Mouse (Mus musculus) frontal cortex, postnatal 25 days (tissue): ENCODE results near the gene Dhtkd1.
A peak's percentile ranks its signal among the peaks of the same experiment; 100 is the strongest.
"Not testable (repeated sequence)": the region's sequence is repeated elsewhere in the genome, so short reads cannot be mapped to it uniquely, and the experiment has no call there.

ENCODE experiments used
- DNase-seq, 2 experiments: peaks; one replicate each; pipeline ENCODE4 v3.0.0; 2022; ENCODE audit warnings: low spot score in 2 of 2

Gene Dhtkd1

GRCm38 (mm10) chr2:5942416-5943032, at the start of gene Dhtkd1:
Dhtkd1 (minus strand) TSS chr2:5942792.
- peak; percentile 55 to 62 for DNase-seq

- DNase-seq, result no peak
These were observed 34.9 kb upstream of the Dhtkd1 start for GRCm38 (mm10) chr2:5977532-5977931.

DNA sequence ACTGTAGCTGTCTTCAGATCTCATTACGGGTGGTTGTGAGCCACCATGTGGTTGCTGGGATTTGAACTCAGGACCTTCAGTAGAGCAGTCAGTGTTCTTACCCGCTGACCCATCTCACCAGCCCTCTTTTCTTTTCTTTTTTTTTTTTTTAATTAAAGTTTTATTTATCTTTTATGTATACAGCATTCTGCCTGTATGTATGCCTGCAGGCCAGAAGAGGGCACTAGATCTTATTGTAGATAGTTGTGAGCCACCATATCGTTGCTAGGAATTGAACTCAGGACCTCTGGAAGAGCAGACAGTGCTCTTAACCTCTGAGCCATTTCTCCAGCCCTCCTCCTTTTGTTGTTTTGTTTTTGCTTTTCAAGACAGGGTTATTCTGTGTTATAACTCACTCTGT, 28.0 kb upstream of the Dhtkd1 start:
- DNase-seq, result not testable (repeated sequence)

DNA sequence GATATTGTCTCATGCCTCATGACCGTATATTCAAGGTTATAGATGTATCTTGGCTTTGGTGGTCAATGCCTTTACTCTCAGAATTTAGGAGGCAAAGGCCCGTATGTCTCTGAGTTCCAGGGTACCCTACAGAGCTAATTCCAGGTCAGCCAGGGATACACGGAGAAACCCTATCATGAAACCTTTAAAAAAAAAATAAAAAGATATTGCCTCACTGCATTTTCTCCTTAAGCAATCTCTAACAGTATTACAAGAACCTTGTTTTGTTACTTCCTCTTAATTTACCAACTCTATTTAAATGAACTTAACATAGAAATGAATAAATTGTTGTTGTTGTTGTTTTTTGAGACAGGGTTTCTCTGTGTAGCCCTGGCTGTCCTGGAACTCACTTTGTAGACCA, 23.4 kb upstream of the Dhtkd1 start:
- no peak for DNase-seq

GRCm38 (mm10) chr2:5963729-5964128, 21.1 kb upstream of the Dhtkd1 start:
- not testable (repeated sequence) for DNase-seq

DNA sequence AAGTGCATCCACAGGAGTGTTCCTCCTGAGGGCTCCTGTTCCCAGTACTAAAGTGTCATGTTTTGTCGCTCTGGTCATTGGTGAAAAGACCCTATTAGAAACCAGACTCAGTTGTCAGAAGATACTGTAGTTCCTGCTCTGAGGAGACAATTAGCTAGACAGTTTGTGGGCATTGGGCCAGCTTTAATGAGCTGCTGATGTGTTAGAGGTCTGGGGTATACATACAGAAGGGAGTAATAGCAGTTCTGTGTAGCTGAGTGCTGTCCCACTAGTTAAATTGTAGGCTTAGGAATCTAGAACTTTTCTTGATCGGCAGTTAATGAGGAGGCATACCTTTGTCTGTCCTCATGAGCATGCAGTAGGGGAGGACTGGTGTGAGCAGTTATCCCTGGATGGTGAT, 19.7 kb upstream of the Dhtkd1 start:
- DNase-seq, result no peak

- no peak for DNase-seq
These were observed 15.1 kb upstream of the Dhtkd1 start for GRCm38 (mm10) chr2:5957705-5958104.

DNA sequence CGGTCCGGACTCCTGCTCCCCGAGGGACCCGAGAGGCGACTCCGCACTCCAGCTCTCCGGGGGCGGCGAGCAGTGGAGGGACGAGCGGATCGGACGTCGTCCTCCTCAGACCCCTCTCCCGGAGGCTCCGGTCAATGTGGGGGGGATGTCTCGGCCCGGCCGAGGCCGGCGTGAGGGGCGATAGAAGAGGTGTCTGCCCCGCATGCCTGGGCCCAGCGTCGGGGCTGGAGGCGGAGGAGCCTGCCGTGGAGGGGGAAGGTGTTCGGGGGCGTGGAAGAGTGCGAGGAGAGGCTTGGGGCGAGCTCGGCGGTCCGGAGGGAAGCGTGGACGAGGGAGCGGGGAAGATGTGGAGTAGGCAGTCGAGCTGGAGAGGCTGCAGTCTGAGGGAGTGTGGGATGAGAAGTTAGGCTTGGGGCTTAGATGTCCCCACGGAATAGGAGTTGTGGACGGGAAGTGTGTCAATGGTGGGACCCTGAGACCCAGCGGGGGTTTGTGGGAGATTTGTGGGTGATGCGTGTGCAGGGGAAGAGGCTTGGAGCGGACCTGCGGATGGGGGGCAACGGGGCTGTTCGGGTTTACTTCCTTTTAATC, 9.1 kb upstream of the Dhtkd1 start:
- DNase-seq, result peak in 1 of 2 experiments; percentile 7

DNA sequence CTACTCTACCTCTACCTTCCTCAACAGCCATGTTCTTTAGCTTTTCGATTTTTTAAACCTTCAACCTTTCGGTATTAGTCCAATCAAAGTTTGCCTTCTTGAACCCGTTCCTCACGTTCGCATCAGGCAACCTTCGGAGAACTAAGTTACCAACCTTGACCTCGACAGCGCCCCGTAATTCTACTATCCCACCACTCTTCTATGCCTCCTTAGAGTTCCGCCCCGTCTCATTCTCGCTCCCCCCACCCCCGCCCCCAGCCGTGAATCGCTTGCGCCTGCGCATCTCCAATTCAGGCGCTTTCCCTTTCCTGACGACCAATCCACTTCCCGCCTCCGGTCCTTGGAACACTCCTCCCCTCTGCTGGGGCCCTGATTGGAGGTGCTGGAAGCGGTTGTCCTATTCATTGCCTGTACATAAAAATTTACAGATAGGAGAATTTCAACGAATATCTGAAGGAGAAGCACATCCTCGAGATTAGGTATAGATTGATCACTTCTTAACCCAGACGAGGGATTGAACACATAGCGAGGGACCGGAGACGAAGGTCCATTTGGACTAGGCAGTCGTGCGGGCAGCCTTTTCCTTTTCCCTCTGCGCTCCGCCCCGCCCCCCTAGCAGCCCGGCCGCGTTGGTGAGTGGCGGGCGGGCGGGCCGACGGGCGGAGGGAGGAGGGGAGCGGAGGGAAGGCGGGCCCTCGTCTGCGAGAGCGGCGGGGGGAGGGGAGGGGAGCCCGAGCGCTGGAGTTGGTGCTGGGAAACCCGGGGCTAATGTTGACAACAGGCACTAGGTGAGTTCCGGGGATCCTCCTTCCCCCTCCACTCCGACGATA, 8.4 kb upstream of the Dhtkd1 start, which contains the start of gene Upf2:
Gene Upf2 (plus strand): TSS at position 704 of the 830 bp plus-strand sequence.
- DNase-seq, result peak; percentile 88 to 90

- no peak for DNase-seq
These were observed 7.7 kb upstream of the Dhtkd1 start for GRCm38 (mm10) chr2:5950305-5950704.

- not testable (repeated sequence) for DNase-seq
These were observed 7.2 kb upstream of the Dhtkd1 start for GRCm38 (mm10) chr2:5949821-5950220.

- no peak for DNase-seq
These were observed 6.4 kb upstream of the Dhtkd1 start for GRCm38 (mm10) chr2:5948964-5949363.

- DNase-seq, result no peak
These were observed 4.3 kb upstream of the Dhtkd1 start for GRCm38 (mm10) chr2:5946876-5947275.

DNA sequence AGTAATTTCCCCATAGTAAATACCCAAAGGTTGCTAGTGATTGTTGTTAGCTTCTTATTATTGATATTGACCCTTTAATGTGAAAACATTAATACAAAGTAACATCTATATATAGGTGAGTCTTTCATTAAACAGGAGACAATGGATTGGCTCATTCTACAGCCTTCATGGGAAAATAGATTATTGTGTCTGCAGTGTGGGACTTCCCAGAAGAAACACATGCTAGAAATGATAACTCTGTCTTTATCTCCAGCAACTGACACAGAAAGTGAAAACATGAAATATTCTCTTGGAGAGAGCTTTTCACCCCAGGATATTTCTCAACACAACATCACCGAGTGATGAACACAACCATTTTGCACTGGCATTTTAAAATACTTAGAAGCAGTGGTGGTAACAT, 3.0 kb upstream of the Dhtkd1 start:
- no peak for DNase-seq

- no peak for DNase-seq
These were observed 479 bp upstream of the Dhtkd1 start for GRCm38 (mm10) chr2:5943071-5943470.

DNA sequence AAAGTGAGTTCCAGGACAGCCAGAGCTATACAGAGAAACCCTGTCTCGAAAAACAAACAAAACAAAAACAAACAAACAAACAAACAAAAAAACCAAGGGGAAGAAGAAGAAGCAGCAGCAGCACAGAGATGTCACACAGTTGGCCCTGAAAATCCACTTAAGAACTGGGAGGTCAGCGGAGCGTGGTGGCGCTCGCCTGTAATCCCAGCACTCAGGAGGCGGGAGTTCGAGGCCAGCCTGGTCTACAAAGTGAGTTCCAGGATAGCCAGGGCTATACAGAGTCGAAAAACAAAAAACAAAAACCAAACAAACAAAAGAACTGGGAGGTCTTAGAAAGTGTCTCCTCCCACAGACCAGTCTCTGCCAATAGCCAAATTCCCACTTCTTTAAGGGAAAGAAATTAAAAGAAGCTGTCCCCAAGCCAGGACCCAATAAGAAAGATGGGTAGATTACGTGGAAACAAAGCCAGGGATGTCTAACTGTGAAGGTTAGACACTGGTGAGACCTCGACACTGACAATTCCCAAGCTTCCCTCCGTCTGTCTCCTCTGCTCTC, 654 bp downstream of the Dhtkd1 start:
- no peak for DNase-seq

- no peak for DNase-seq
These were observed 1.7 kb downstream of the Dhtkd1 start for GRCm38 (mm10) chr2:5940936-5941335.

DNA sequence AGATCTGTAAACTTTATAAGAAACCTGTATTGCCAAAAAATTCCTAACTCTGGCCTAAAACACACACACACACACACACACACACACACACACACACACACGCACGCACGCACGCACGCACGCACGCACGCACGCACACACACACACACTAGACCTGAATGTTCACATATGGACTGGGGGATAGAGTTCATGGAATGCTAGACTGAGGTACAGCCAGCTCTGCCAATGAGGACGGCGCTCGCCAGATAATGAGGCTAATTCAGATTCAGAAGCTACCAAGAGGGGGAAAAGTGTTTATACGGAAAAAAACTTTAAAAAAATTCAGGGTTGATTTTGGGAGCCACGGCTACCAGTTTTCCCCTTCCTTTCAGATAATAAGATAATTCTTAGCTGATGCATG, 2.7 kb downstream of the Dhtkd1 start:
- no peak for DNase-seq

GRCm38 (mm10) chr2:5939319-5939718, 3.3 kb downstream of the Dhtkd1 start:
- DNase-seq, result no peak

DNA sequence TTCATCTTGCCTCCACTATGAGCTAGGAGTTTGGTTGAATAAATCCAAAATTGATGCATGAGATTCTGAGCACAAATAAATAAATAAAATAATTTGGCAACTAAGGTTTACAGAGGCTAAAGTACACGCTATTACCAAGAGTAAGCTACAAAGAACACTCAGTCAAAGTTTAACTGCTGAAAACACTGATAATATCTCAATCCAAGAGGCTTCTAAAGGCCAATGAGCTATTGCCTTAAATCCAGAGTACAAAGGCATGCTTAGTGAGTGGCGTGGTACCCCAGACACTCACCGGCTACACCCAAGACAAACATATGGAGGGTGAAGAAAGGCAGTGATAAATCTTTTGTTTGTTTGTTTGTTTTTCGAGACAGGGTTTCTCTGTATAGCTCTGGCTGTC, 6.0 kb downstream of the Dhtkd1 start:
- no peak for DNase-seq

GRCm38 (mm10) chr2:5936068-5936467, 6.5 kb downstream of the Dhtkd1 start:
- DNase-seq, result no peak

DNA sequence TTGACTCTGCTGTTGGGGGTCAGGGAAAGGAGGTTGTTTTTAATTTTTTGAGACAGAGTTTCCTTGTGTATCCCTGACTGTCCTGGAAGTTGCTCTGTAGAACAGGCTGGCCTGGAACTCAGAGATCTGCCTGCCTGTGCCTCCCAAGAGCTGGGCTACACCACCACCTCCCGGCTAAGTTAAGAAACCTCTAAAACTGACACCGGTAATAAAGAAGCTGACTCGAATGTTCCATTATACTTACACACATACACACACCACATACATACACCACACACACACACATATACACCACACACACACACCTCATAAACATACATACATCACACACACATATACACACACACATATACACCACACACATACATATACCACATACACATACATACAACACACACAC, 7.7 kb downstream of the Dhtkd1 start:
- DNase-seq, result no peak

DNA sequence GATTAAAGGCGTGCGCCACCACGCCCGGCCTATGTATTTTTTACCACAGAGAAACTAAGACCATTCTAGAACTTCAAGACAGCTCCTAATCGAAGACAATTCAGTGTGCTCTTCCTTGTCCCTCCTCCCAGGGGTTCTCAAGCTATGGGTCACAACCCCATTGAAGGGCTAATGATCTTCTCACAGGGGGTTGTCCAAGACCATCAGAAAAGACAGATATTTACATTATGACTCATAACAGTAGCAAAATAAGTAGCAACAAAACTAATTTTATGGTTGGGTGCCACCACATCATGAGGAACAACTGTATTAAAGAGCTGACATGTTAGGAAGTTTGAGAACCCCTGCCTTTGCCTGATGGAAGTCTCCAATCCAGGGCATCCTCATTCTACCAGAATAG, 10.7 kb downstream of the Dhtkd1 start:
- DNase-seq, result no peak
